27 mouse cellular contexts compared by ENCODE assay signal in the genomic region with DNA sequence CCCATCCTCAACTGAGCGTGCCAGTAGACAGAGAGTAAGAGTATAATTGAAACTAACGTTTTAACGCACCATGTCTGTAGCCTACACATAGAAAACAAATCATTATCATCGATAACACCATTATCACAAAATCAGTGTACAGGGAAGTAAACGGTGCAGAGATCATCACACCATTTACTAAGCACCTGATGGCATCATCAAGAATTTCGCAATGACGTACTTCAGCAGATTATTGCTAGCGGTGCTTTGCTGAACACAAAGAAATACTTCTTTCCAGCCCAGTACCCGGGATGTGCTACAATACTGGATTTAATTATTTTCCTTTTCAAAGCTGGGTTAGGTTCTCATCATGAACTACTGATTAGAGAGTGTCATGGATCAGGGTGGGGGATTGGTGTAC. TPM values are rescaled to one million over a fixed set of nuclear protein-coding genes. Genes with fewer than 3 reads are reported as not detected.
A peak's percentile ranks its signal among the peaks of the same experiment; 100 is the strongest.
DNase-seq lines count a peak whose midpoint lies in the region; ATAC-seq and TF ChIP-seq lines count a peak whose summit lies in the region.
"Had no signal": no experiment of that assay in that cellular context is flagged by ENCODE, and none has a peak within 500 bp of the region (broad histone marks: within the 10 kb centered on the region; RNA-seq: fewer than 3 reads in every experiment).

No protein-coding gene starts in this region.

- CTCF ChIA-PET in Patski (lab: Charles Lee), result interaction anchor here (1.0 to 1.6 kb wide), 4 partner anchors 9 to 82 kb away, joined by 3 to 8 read pairs (median 4); no protein-coding TSS in a partner anchor

- in situ Hi-C loops in Patski (cut with MboI; ENCODE audit: low pct_unique_long_range_greater_than_20kb), result no loop called here

- no peak overlapping the region for H3K4me3 ChIP-seq in kidney, embryonic 15.5 days (replicated peaks)
- no peak overlapping the region for H3K4me3 ChIP-seq in C2C12 (ENCODE audit: insufficient read depth, poor library complexity, severe bottlenecking)
- H3K4me3 ChIP-seq: embryonic facial prominence, embryonic 15.5 days; heart, embryonic 10.5 days; heart, embryonic 15.5 days; intestine, embryonic 15.5 days; layer of hippocampus, adult 2 months; left cerebral cortex, adult 2 months; limb, embryonic 13.5 days; liver, embryonic 12.5 days; midbrain, embryonic 10.5 days; neural tube, embryonic 13.5 days; stomach, embryonic 15.5 days had no signal

- DNase-seq in kidney, adult 8-10 months, result no peak
- DNase-seq in Patski (ENCODE audit: low read depth, low spot score), result no peak
- no peak for DNase-seq in thymus, adult 18-20 months
- DNase-seq in frontal cortex, postnatal 36 days (ENCODE audit: low spot score in 2 of 2), result no peak
- DNase-seq: adrenal gland, adult 8-10 months; B cell, adult 2 months; cerebellum, adult 11 months; cerebellum, adult 9-10 months; cerebellum, postnatal 36 days; thymus, postnatal 25 days had no signal

- H3K36me3 ChIP-seq in kidney, embryonic 15.5 days, result no peaks in the 10 kb centered on the region
- H3K36me3 ChIP-seq in C2C12 (ENCODE audit: control insufficient read depth, insufficient read depth), result peaks cover 23% of the 10 kb centered on the region
- H3K36me3 ChIP-seq: embryonic facial prominence, embryonic 15.5 days; heart, embryonic 10.5 days; heart, embryonic 15.5 days; intestine, embryonic 15.5 days; limb, embryonic 13.5 days; liver, embryonic 12.5 days; midbrain, embryonic 10.5 days; neural tube, embryonic 13.5 days; stomach, embryonic 15.5 days had no signal

- WGBS in kidney, embryonic 15.5 days, result 79% methylated on average over 9 of the region's 9 CpGs

- no peaks in the 10 kb centered on the region for H3K27me3 ChIP-seq in kidney, embryonic 15.5 days
- H3K27me3 ChIP-seq in C2C12 (ENCODE audit: control insufficient read depth, insufficient read depth, insufficient read length), result no peaks in the 10 kb centered on the region
- no peaks in the 10 kb centered on the region for H3K27me3 ChIP-seq in Patski
- H3K27me3 ChIP-seq: CH12.LX; embryonic facial prominence, embryonic 15.5 days; intestine, embryonic 15.5 days; limb, embryonic 13.5 days; liver, embryonic 12.5 days; neural tube, embryonic 13.5 days; stomach, embryonic 15.5 days had no signal

- peaks cover 76% of the 10 kb centered on the region for H3K79me3 ChIP-seq in C2C12 (ENCODE audit: low read depth)

- peaks cover 32% of the 10 kb centered on the region for H3K4me1 ChIP-seq in kidney, embryonic 15.5 days

- H3K9ac ChIP-seq in kidney, embryonic 15.5 days, result no peak overlapping the region
- H3K9ac ChIP-seq: embryonic facial prominence, embryonic 15.5 days; heart, embryonic 15.5 days; intestine, embryonic 15.5 days; limb, embryonic 13.5 days; liver, embryonic 12.5 days; neural tube, embryonic 13.5 days; stomach, embryonic 15.5 days had no signal

- H3ac ChIP-seq in C2C12 (ENCODE audit: control insufficient read depth, insufficient read length, low read depth), result no peak overlapping the region

- H3K4me2 ChIP-seq in kidney, embryonic 15.5 days, result no peak overlapping the region
- H3K4me2 ChIP-seq: embryonic facial prominence, embryonic 15.5 days; heart, embryonic 15.5 days; intestine, embryonic 15.5 days; limb, embryonic 13.5 days; liver, embryonic 12.5 days; neural tube, embryonic 13.5 days; stomach, embryonic 15.5 days had no signal

- no peaks in the 10 kb centered on the region for H3K9me3 ChIP-seq in kidney, embryonic 15.5 days (replicated peaks)
- H3K9me3 ChIP-seq: embryonic facial prominence, embryonic 15.5 days; heart, embryonic 10.5 days; heart, embryonic 15.5 days; intestine, embryonic 15.5 days; limb, embryonic 13.5 days; liver, embryonic 12.5 days; midbrain, embryonic 10.5 days; neural tube, embryonic 13.5 days; stomach, embryonic 15.5 days had no signal

- 0 out of 2 replicates have a peak overlapping the region, but pooled peaks have one; percentile 23 for H3K27ac ChIP-seq in kidney, embryonic 15.5 days
- H3K27ac ChIP-seq: embryonic facial prominence, embryonic 15.5 days; heart, embryonic 10.5 days; heart, embryonic 15.5 days; intestine, embryonic 15.5 days; layer of hippocampus, adult 2 months; left cerebral cortex, adult 2 months; liver, embryonic 12.5 days; macrophage; midbrain, embryonic 10.5 days; neural tube, embryonic 13.5 days; stomach, embryonic 15.5 days had no signal

- TF ChIP-seq CTCF in C2C12 (IDR thresholded peaks at IDR 0.05; ENCODE audit: control insufficient read depth, insufficient read depth, insufficient read length) (no peak), Patski (IDR thresholded peaks at IDR 0.05) (no peak)

- POLR2A ChIA-PET in Patski (lab: Charles Lee), result no interaction called here

- ATAC-seq in kidney, embryonic 15.5 days (replicated peaks; ENCODE audit: low FRiP score), result no peak
- ATAC-seq in Patski, result peak; percentile 28
- ATAC-seq in granulocyte monocyte progenitor cell, adult 5-6 weeks (replicated peaks; ENCODE audit: poor library complexity, severe bottlenecking), result 0 out of 2 replicates have a peak, but pooled peaks have one; percentile 20
- ATAC-seq: forebrain, embryonic 14.5 days; intestine, embryonic 15.5 days; liver, embryonic 12.5 days had no signal

- peaks cover 83% of the 10 kb centered on the region for H3K79me2 ChIP-seq in C2C12 (ENCODE audit: control insufficient read depth, insufficient read depth)

TF ChIP-seq in C2C12, 6 proteins besides CTCF, POLR2A, EP300 and RAD21:
- TF ChIP-seq FOSL1 (IDR thresholded peaks at IDR 0.05; ENCODE audit: insufficient read depth, low read length, poor library complexity, severe bottlenecking), result no peak
- no peak for TF ChIP-seq MAX (IDR thresholded peaks at IDR 0.05)
- TF ChIP-seq MYOG (IDR thresholded peaks at IDR 0.05; ENCODE audit: control insufficient read depth, extremely low read depth, insufficient read length), result no peak
- TF ChIP-seq CEBPB (IDR thresholded peaks at IDR 0.05; ENCODE audit: low read depth), result peak; percentile 60
- no peak for TF ChIP-seq USF1 (IDR thresholded peaks at IDR 0.05; ENCODE audit: low read depth)
- TF ChIP-seq MYOD1 (IDR thresholded peaks at IDR 0.05; ENCODE audit: control insufficient read depth, insufficient read length, low read depth), result no peak

RNA-seq across cellular contexts. Expression of a gene that starts 12.3 kb away (rescaled TPM):
- 70.5 and 72.6 TPM in 2 replicates for polyA plus RNA-seq in kidney, embryonic 15.5 days (2015; fragmentation: Nextera tagmentation; extraction: Ambion mirVana)
- polyA plus RNA-seq in C2C12 (2012; fragmentation: generic; extraction: Trizol) (112 TPM), Patski (2021) (104 TPM)
- 27.5 and 37.4 TPM in 2 replicates for total RNA-seq in granulocyte monocyte progenitor cell, adult 5-6 weeks (2014; fragmentation: Nextera tagmentation)
- total RNA-seq in granulocyte monocyte progenitor cell, adult 5-6 weeks (2017), result 40.0 and 47.5 TPM in 2 replicates
- total RNA-seq: CH12.LX had no signal
